Mouse (Mus musculus) cerebellum, adult 2 months (tissue): ENCODE data around the gene Hectd4. TPM values are rescaled to one million over a fixed set of nuclear protein-coding genes. Genes with fewer than 3 reads are reported as not detected.

Source experiments
- DNase-seq, 2 experiments: peaks; one replicate each; pipeline ENCODE4 v3.0.0; 2021
- H3K27ac ChIP-seq: fragments of 200-500 bp; 2 replicates; pipeline ENCODE4 v1.5.1; 2012; ENCODE audit warnings: low read length, control low read depth, inconsistent platforms; ENCODE audit not compliant: insufficient read depth
- H3K27me3 ChIP-seq: fragments of 200-500 bp; 2 replicates; pipeline ENCODE4 v1.6.1; 2012; ENCODE audit warnings: inconsistent platforms, mild to moderate bottlenecking, low read length, moderate library complexity; ENCODE audit not compliant: control insufficient read depth, insufficient read depth
- H3K4me1 ChIP-seq: fragments of 200-500 bp; 2 replicates; pipeline ENCODE4 v1.6.1; 2011; ENCODE audit warnings: low read length; ENCODE audit not compliant: control insufficient read depth, insufficient read depth
- H3K4me3 ChIP-seq: fragments of 200-500 bp; replicated peaks from 2 replicates; pipeline ENCODE3; 2011; ENCODE audit warnings: mild to moderate bottlenecking, low read depth, low read length, control low read depth; ENCODE audit not compliant: insufficient read depth
- CTCF ChIP-seq: fragments of 200-500 bp; IDR thresholded peaks from 2 replicates; pipeline ENCODE4 v1.5.1; 2011; ENCODE audit warnings: low read depth, mild to moderate bottlenecking, control low read depth, low read length, moderate library complexity, borderline replicate concordance; ENCODE audit not compliant: insufficient read depth
- POLR2A ChIP-seq: fragments of 200-500 bp; IDR thresholded peaks from 2 replicates; pipeline ENCODE4 v1.6.1; 2011; ENCODE audit warnings: low read length, control low read depth, borderline replicate concordance; ENCODE audit not compliant: insufficient read depth
- WGBS: fragments of 180-500 bp; shearing (Covaris S2); methylation state at CpG from one replicate; pipeline ENCODE4 v1.1.7; 2018; 5-methylcytosine and 5-hydroxymethylcytosine counted together
- polyA plus RNA-seq: library from polyadenylated mRNA; depleted of rRNA; stranded (reverse); fragments of >200 nt; gene quantifications from 2 replicates; pipeline ENCODE4 v1.2.3, GENCODE M21; 2012; rRNA removed

Hectd4 gene
- polyA plus RNA-seq, 1 experiment = 81.2 TPM

- no peak overlapping the region for H3K27ac ChIP-seq
- H3K4me3 ChIP-seq = no peak overlapping the region
- 72% methylated on average over 5 of the region's 5 CpGs for WGBS
- H3K27me3 ChIP-seq = no peaks in the 10 kb centered on the region
- no peak for DNase-seq
- H3K4me1 ChIP-seq = no peaks in the 10 kb centered on the region; the same call in none of the 2 replicates
- TF ChIP-seq CTCF = no peak
- TF ChIP-seq POLR2A = no peak
These were observed 179.5 kb downstream of the Hectd4 start for GRCm38 (mm10) chr5:121399540-121399939.

- DNase-seq = no peak
These were observed 180.0 kb downstream of the Hectd4 start for GRCm38 (mm10) chr5:121400064-121400463.

GRCm38 (mm10) chr5:121400849-121401248 is 180.8 kb downstream of the Hectd4 start:
- DNase-seq = no peak
- Histone ChIP-seq H3K27me3 (no peaks in the 10 kb centered on the region), H3K4me3 (no peak overlapping the region), H3K4me1 (no peaks in the 10 kb centered on the region; the same call in none of the 2 replicates), H3K27ac (no peak overlapping the region)
- no peak for TF ChIP-seq POLR2A
- 63% methylated on average over 5 of the region's 5 CpGs for WGBS

More at GRCm38 (mm10) chr5:121400064-121400463, 180.0 kb downstream of the Hectd4 start:
- Histone ChIP-seq H3K4me1 (no peaks in the 10 kb centered on the region; the same call in none of the 2 replicates), H3K4me3 (no peak overlapping the region), H3K27ac (no peak overlapping the region), H3K27me3 (no peaks in the 10 kb centered on the region)
- 65% methylated on average over 5 of the region's 5 CpGs for WGBS
- TF ChIP-seq POLR2A (no peak), CTCF (no peak)

- Histone ChIP-seq H3K27me3 (no peaks in the 10 kb centered on the region), H3K4me1 (peaks cover 4% of the 10 kb centered on the region; the same call in 1 of the 2 replicates), H3K27ac (no peak overlapping the region), H3K4me3 (no peak overlapping the region)
- TF ChIP-seq CTCF = no peak
- no peak for TF ChIP-seq POLR2A
- no peak for DNase-seq
- WGBS = 55% methylated on average over 8 of the region's 8 CpGs
These were observed 187.8 kb downstream of the Hectd4 start for GRCm38 (mm10) chr5:121407856-121408255.

GRCm38 (mm10) chr5:121410975-121411374 is 191.0 kb downstream of the Hectd4 start:
- Histone ChIP-seq H3K27ac (no peak overlapping the region), H3K27me3 (no peaks in the 10 kb centered on the region), H3K4me1 (0 out of 2 replicates have a peak, but pooled peaks cover 4% of the 10 kb centered on the region), H3K4me3 (no peak overlapping the region)
- 96% methylated on average over 4 of the region's 4 CpGs for WGBS
- DNase-seq = no peak
- TF ChIP-seq CTCF (no peak), POLR2A (no peak)

Other genes with a start within 250 kb of the Hectd4 start
- gene Rph3a, start 210.1 kb upstream of the Hectd4 start, polyA plus RNA-seq = 277 and 287 TPM in 2 replicates
- gene Ptpn11, start 28.8 kb upstream of the Hectd4 start, polyA plus RNA-seq = 89.0 and 91.8 TPM in 2 replicates
- gene Rpl6, start 15.7 kb upstream of the Hectd4 start, polyA plus RNA-seq = 363 and 400 TPM in 2 replicates
- 109 and 120 TPM in 2 replicates for gene Trafd1, start 165.4 kb downstream of the Hectd4 start, polyA plus RNA-seq
- gene Naa25, start 177.7 kb downstream of the Hectd4 start, polyA plus RNA-seq = 19.6 and 21.2 TPM in 2 replicates
- gene Tmem116, start 231.7 kb downstream of the Hectd4 start, polyA plus RNA-seq = 2.8 and 3.7 TPM in 2 replicates
- 145 TPM in 2 replicates for gene Erp29, start 232.3 kb downstream of the Hectd4 start, polyA plus RNA-seq